Mouse (Mus musculus): ENCODE results near the gene Csnk1d. TPM values are rescaled to one million over a fixed set of nuclear protein-coding genes. Genes with fewer than 3 reads are reported as not detected.

The Csnk1d gene
- polyA plus RNA-seq, 1 experiment from 2014 or later = 78.9 TPM

GRCm38 (mm10) chr11:120980427-120981035 is 10.6 kb downstream of the Csnk1d start:
- Histone ChIP-seq H3K4me2 (replicated peaks; ENCODE audit: low read depth, low read length) (no peak overlapping the region), H3K27me3 (ENCODE audit: control insufficient read depth, insufficient read depth, low read length) (no peaks in the 10 kb centered on the region), H3K4me1 (ENCODE audit: control insufficient read depth, insufficient read depth, low read length) (no peaks in the 10 kb centered on the region), H3K9me3 (ENCODE audit: control insufficient read depth, low read length) (no peaks in the 10 kb centered on the region), H3K36me3 (ENCODE audit: control insufficient read depth, insufficient read depth, low read length) (peaks cover 88% of the 10 kb centered on the region), H3K27ac (ENCODE audit: low read depth, low read length) (no peak overlapping the region), H3K4me3 (ENCODE audit: low read length) (no peak overlapping the region), H3K9ac (ENCODE audit: low read depth, low read length) (no peak overlapping the region)
- no peak; the same call in 1 of the 2 replicates for ATAC-seq (ENCODE audit: low FRiP score, low TSS enrichment)
- 80% methylated on average over 9 of the region's 9 CpGs for WGBS

DNA sequence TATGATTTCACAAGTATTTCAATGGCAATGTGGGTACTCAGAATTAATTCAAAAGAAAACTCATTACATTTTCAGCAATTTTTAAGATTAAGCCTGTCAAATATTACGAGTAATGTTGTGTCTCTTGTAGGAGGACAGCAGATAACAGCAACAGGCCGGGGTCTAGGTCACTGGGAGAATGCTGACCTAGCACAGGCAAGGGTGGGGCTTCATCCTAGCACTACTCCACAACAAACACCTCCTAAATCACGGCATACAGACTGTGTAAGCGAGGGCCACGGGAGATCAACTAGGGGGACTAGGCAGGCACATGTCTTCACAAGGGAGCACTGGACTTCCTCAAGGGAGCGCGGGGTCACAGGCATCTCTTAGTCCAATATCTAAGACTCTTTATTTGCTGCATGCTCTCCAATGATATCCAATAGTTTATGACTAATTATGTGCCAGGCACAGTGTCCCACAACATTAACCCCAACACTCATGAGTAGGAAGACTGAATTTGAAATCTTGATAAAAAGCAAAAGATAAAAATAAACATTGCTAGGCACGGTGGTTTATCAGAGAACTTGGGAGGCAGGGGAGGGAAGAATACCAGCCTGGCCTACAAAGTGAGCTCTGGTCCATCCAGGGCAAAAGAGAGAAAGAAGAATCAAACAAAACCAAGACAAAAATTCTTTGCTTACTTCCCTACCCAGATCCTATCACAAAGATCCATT is 11.3 kb downstream of the Csnk1d start:
- no peaks in the 10 kb centered on the region for H3K9me3 ChIP-seq (ENCODE audit: control insufficient read depth, low read length)
- H3K4me3 ChIP-seq (ENCODE audit: low read length) = no peak overlapping the region
- WGBS = 81% methylated on average over 8 of the region's 8 CpGs
- no peak overlapping the region for H3K9ac ChIP-seq (ENCODE audit: low read depth, low read length)
- peaks cover 93% of the 10 kb centered on the region for H3K36me3 ChIP-seq (ENCODE audit: control insufficient read depth, insufficient read depth, low read length)
- H3K4me2 ChIP-seq (replicated peaks; ENCODE audit: low read depth, low read length) = no peak overlapping the region
- ATAC-seq (ENCODE audit: low FRiP score, low TSS enrichment) = no peak
- H3K4me1 ChIP-seq (ENCODE audit: control insufficient read depth, insufficient read depth, low read length) = no peaks in the 10 kb centered on the region
- H3K27me3 ChIP-seq (ENCODE audit: control insufficient read depth, insufficient read depth, low read length) = no peaks in the 10 kb centered on the region
- H3K27ac ChIP-seq (ENCODE audit: low read depth, low read length) = no peak overlapping the region

DNA sequence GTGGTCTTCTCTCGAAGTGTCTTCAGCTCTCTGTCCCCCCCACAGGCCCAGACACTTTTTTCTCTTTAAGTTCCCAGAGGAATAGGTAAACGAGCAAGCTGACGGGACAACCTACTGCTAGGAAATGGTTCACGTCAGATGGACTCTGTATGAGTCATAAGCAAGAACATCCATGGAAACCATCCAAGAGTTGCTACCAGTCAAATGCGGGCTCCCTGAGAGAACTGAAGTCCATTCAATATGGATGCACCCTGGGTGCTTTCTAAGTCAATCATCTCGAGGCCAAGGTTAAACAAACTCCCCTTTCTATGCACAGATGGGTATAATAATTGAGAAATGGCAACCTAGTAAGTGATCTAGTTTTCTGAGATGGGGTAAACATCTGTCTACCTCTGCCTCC is 17.8 kb downstream of the Csnk1d start:
- Histone ChIP-seq H3K4me1 (ENCODE audit: control insufficient read depth, insufficient read depth, low read length) (no peaks in the 10 kb centered on the region), H3K9me3 (ENCODE audit: control insufficient read depth, low read length) (no peaks in the 10 kb centered on the region), H3K4me2 (replicated peaks; ENCODE audit: low read depth, low read length) (no peak overlapping the region), H3K27me3 (ENCODE audit: control insufficient read depth, insufficient read depth, low read length) (no peaks in the 10 kb centered on the region), H3K9ac (ENCODE audit: low read depth, low read length) (no peak overlapping the region), H3K36me3 (ENCODE audit: control insufficient read depth, insufficient read depth, low read length) (peaks cover 99% of the 10 kb centered on the region), H3K4me3 (ENCODE audit: low read length) (no peak overlapping the region), H3K27ac (ENCODE audit: low read depth, low read length) (no peak overlapping the region)
- 82% methylated on average over 6 of the region's 6 CpGs for WGBS
- ATAC-seq (ENCODE audit: low FRiP score, low TSS enrichment) = no peak

GRCm38 (mm10) chr11:120971237-120971636 is 19.9 kb downstream of the Csnk1d start:
- Histone ChIP-seq H3K4me3 (ENCODE audit: low read length) (no peak overlapping the region), H3K27ac (ENCODE audit: low read depth, low read length) (no peak overlapping the region), H3K4me1 (ENCODE audit: control insufficient read depth, insufficient read depth, low read length) (no peaks in the 10 kb centered on the region), H3K9me3 (ENCODE audit: control insufficient read depth, low read length) (no peaks in the 10 kb centered on the region), H3K27me3 (ENCODE audit: control insufficient read depth, insufficient read depth, low read length) (no peaks in the 10 kb centered on the region), H3K36me3 (ENCODE audit: control insufficient read depth, insufficient read depth, low read length) (peaks cover 99% of the 10 kb centered on the region), H3K4me2 (replicated peaks; ENCODE audit: low read depth, low read length) (no peak overlapping the region), H3K9ac (ENCODE audit: low read depth, low read length) (no peak overlapping the region)
- WGBS = 93% methylated on average over 5 of the region's 5 CpGs
- ATAC-seq (ENCODE audit: low FRiP score, low TSS enrichment) = no peak

DNA sequence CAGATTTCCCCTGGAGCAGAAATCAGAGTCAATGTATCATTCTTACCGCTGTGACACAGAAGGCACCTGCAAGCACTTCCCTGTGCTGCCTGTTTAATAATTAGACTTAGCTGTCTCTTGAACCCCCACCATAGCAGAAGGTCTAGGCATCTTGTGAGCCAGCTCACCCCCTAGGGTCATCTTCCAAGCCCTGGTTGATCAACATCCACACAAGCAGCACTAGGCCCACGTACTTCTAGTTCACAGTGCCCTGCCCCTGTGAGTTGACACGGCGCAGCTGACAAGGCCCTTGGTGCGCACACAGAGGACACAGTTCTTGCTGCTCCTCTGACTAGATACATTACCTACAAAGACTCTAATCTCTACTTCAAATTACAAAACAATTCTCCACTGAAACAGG is 21.4 kb downstream of the Csnk1d start:
- no peaks in the 10 kb centered on the region for H3K4me1 ChIP-seq (ENCODE audit: control insufficient read depth, insufficient read depth, low read length)
- H3K27me3 ChIP-seq (ENCODE audit: control insufficient read depth, insufficient read depth, low read length) = no peaks in the 10 kb centered on the region
- H3K4me3 ChIP-seq (ENCODE audit: low read length) = no peak overlapping the region
- peaks cover 100% of the 10 kb centered on the region for H3K36me3 ChIP-seq (ENCODE audit: control insufficient read depth, insufficient read depth, low read length)
- no peak overlapping the region for H3K27ac ChIP-seq (ENCODE audit: low read depth, low read length)
- ATAC-seq (ENCODE audit: low FRiP score, low TSS enrichment) = no peak
- H3K4me2 ChIP-seq (replicated peaks; ENCODE audit: low read depth, low read length) = no peak overlapping the region
- 93% methylated on average over 5 of the region's 5 CpGs for WGBS
- H3K9ac ChIP-seq (ENCODE audit: low read depth, low read length) = no peak overlapping the region
- no peaks in the 10 kb centered on the region for H3K9me3 ChIP-seq (ENCODE audit: control insufficient read depth, low read length)

DNA sequence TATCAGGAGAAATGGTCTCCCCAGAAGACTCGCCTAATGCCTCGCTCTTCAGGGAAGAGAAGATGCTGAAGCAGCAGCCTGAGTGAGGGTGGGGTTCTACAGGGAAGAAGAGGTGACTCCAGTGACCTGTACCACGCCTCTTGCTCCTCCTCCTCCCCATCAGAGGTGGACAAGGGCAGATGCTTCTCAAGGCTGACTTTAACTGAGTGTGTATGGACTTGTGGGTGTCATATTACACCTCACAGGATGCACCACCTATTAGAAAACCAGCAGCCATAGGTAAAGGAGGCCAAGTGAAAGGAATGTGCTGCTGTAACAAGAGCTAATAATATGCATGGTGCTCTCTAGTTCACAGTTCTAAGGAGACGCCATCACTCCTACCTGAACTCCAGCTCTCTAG is 25.5 kb downstream of the Csnk1d start:
- 61% methylated on average over 4 of the region's 4 CpGs for WGBS

GRCm38 (mm10) chr11:120964195-120965157 is 26.7 kb downstream of the Csnk1d start:
- H3K9ac ChIP-seq (ENCODE audit: low read depth, low read length) = no peak overlapping the region
- H3K4me3 ChIP-seq (ENCODE audit: low read length) = no peak overlapping the region
- no peak overlapping the region for H3K4me2 ChIP-seq (replicated peaks; ENCODE audit: low read depth, low read length)
- WGBS = 87% methylated on average over 10 of the region's 10 CpGs
- no peaks in the 10 kb centered on the region for H3K27me3 ChIP-seq (ENCODE audit: control insufficient read depth, insufficient read depth, low read length)
- H3K36me3 ChIP-seq (ENCODE audit: control insufficient read depth, insufficient read depth, low read length) = peaks cover 95% of the 10 kb centered on the region
- no peak overlapping the region for H3K27ac ChIP-seq (ENCODE audit: low read depth, low read length)
- ATAC-seq (ENCODE audit: low FRiP score, low TSS enrichment) = no peak
- no peaks in the 10 kb centered on the region for H3K9me3 ChIP-seq (ENCODE audit: control insufficient read depth, low read length)
- no peaks in the 10 kb centered on the region for H3K4me1 ChIP-seq (ENCODE audit: control insufficient read depth, insufficient read depth, low read length)

More for the DNA sequence above, 25.5 kb downstream of the Csnk1d start:
- ATAC-seq (ENCODE audit: low FRiP score, low TSS enrichment) = 0 out of 2 replicates have a peak, but pooled peaks have one; percentile 53
- Histone ChIP-seq H3K4me1 (ENCODE audit: control insufficient read depth, insufficient read depth, low read length) (no peaks in the 10 kb centered on the region), H3K36me3 (ENCODE audit: control insufficient read depth, insufficient read depth, low read length) (peaks cover 100% of the 10 kb centered on the region), H3K27ac (ENCODE audit: low read depth, low read length) (no peak overlapping the region), H3K27me3 (ENCODE audit: control insufficient read depth, insufficient read depth, low read length) (no peaks in the 10 kb centered on the region), H3K9ac (ENCODE audit: low read depth, low read length) (no peak overlapping the region), H3K4me2 (replicated peaks; ENCODE audit: low read depth, low read length) (no peak overlapping the region), H3K4me3 (ENCODE audit: low read length) (no peak overlapping the region), H3K9me3 (ENCODE audit: control insufficient read depth, low read length) (no peaks in the 10 kb centered on the region)

DNA sequence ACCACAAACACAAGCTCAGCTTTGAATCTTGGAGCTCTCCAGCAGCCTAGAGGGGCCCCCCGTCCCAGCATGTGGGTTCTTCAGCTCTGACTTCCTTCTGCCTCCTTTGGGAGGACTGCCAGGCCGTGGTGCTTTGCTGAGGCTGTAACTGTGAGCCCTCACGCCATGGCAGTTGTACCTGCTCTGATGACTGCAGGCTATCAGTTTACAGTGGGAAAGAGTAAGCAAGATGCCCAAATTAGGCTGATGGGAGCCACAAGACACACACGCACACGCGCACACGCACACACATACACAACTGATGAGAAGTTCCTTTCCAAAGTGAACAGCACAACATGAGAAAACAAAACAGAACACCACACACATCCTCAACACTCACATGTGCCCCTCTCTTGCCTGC is 28.2 kb downstream of the Csnk1d start:
- Histone ChIP-seq H3K9ac (ENCODE audit: low read depth, low read length) (no peak overlapping the region), H3K4me2 (replicated peaks; ENCODE audit: low read depth, low read length) (no peak overlapping the region), H3K36me3 (ENCODE audit: control insufficient read depth, insufficient read depth, low read length) (peaks cover 93% of the 10 kb centered on the region), H3K4me3 (ENCODE audit: low read length) (no peak overlapping the region), H3K4me1 (ENCODE audit: control insufficient read depth, insufficient read depth, low read length) (no peaks in the 10 kb centered on the region), H3K27ac (ENCODE audit: low read depth, low read length) (no peak overlapping the region), H3K27me3 (ENCODE audit: control insufficient read depth, insufficient read depth, low read length) (no peaks in the 10 kb centered on the region), H3K9me3 (ENCODE audit: control insufficient read depth, low read length) (no peaks in the 10 kb centered on the region)
- ATAC-seq (ENCODE audit: low FRiP score, low TSS enrichment) = no peak
- 81% methylated on average over 7 of the region's 7 CpGs for WGBS

All from kidney, embryonic 14.5 days (tissue).